Mouse (Mus musculus) spleen, adult 2 months (tissue): ENCODE results near the gene Gm16181. TPM values are rescaled to one million over a fixed set of nuclear protein-coding genes. Genes with fewer than 3 reads are reported as not detected.
A peak's percentile ranks its signal among the peaks of the same experiment; 100 is the strongest.

Source experiments
- DNase-seq, 2 experiments: peaks; one replicate each; pipeline versions ENCODE4 v3.0.0 to v3.0.0-alpha.2; 2012 to 2021; ENCODE audit warnings: low spot score in 2 of 2, low read depth in 1 of 2
- H3K27ac ChIP-seq: fragments of 200-500 bp; 2 replicates; pipeline ENCODE4 v1.5.1; 2012; ENCODE audit warnings: low read length, inconsistent platforms; ENCODE audit not compliant: insufficient read depth
- H3K27me3 ChIP-seq: fragments of 200-500 bp; 2 replicates; pipeline ENCODE4 v1.6.1; 2012; ENCODE audit warnings: mild to moderate bottlenecking, moderate library complexity, low read length, inconsistent platforms; ENCODE audit not compliant: control insufficient read depth, insufficient read depth
- H3K36me3 ChIP-seq: fragments of 200-500 bp; 2 replicates; pipeline ENCODE4 v1.6.1; 2012; ENCODE audit warnings: mild to moderate bottlenecking, low read length, inconsistent platforms; ENCODE audit not compliant: control insufficient read depth, insufficient read depth
- H3K4me1 ChIP-seq: fragments of 200-500 bp; 2 replicates; pipeline ENCODE4 v1.6.1; 2011; ENCODE audit warnings: inconsistent platforms; ENCODE audit not compliant: control insufficient read depth, insufficient read depth, insufficient read length
- H3K4me3 ChIP-seq: fragments of 200-500 bp; 2 replicates; pipeline ENCODE4 v1.5.1; 2011; ENCODE audit warnings: mild to moderate bottlenecking, inconsistent platforms; ENCODE audit not compliant: insufficient read depth, insufficient read length; ENCODE audit errors: extremely low read depth
- CTCF ChIP-seq: fragments of 200-500 bp; IDR thresholded peaks from 2 replicates; pipeline ENCODE4 v1.5.1; 2011; ENCODE audit warnings: mild to moderate bottlenecking, inconsistent platforms; ENCODE audit not compliant: insufficient read depth, insufficient read length, insufficient replicate concordance; ENCODE audit errors: extremely low read depth
- POLR2A ChIP-seq: fragments of 200-500 bp; IDR thresholded peaks from 2 replicates; pipeline ENCODE4 v1.6.1; 2011; ENCODE audit warnings: low read depth, low read length, inconsistent platforms
- WGBS: fragments of 180-500 bp; shearing (Covaris S2); methylation state at CpG from one replicate; pipeline ENCODE4 v1.1.7; 2018; 5-methylcytosine and 5-hydroxymethylcytosine counted together
- polyA plus RNA-seq: library from polyadenylated mRNA; depleted of rRNA; stranded (reverse); fragments of >200 nt; gene quantifications from 2 replicates; pipeline ENCODE4 v1.2.3, GENCODE M21; 2012

Gm16181 gene
- polyA plus RNA-seq, 1 experiment = 0.34 TPM

GRCm38 (mm10) chr17:35189186-35189585 is 31.4 kb upstream of the Gm16181 start:
- 0% methylated on average over 1 of the region's 1 CpGs for WGBS
- DNase-seq = peak in 1 of 2 experiments; percentile 37
- H3K27me3 ChIP-seq = no peaks in the 10 kb centered on the region
- H3K4me3 ChIP-seq = no peak overlapping the region
- TF ChIP-seq CTCF (no peak), POLR2A (peak; percentile 34; the same call in 1 of the 2 replicates)
- H3K36me3 ChIP-seq = no peaks in the 10 kb centered on the region
- H3K27ac ChIP-seq = peak overlapping the region; percentile 89
- peaks cover 56% of the 10 kb centered on the region; the same call in 1 of the 2 replicates for H3K4me1 ChIP-seq

GRCm38 (mm10) chr17:35190096-35190495 is 30.5 kb upstream of the Gm16181 start:
- H3K4me1 ChIP-seq = peaks cover 51% of the 10 kb centered on the region; the same call in 1 of the 2 replicates
- peaks cover 1% of the 10 kb centered on the region; the same call in 1 of the 2 replicates for H3K36me3 ChIP-seq
- no peaks in the 10 kb centered on the region for H3K27me3 ChIP-seq
- TF ChIP-seq CTCF (no peak), POLR2A (peak; percentile 5)
- 11% methylated on average over 4 of the region's 4 CpGs for WGBS
- H3K4me3 ChIP-seq = no peak overlapping the region
- peak overlapping the region; percentile 89 for H3K27ac ChIP-seq
- peak in 1 of 2 experiments; percentile 55 for DNase-seq

- H3K36me3 ChIP-seq = peaks cover 13% of the 10 kb centered on the region
- H3K27me3 ChIP-seq = no peaks in the 10 kb centered on the region
- no peak for DNase-seq
- 71% methylated on average over 2 of the region's 2 CpGs for WGBS
- H3K4me3 ChIP-seq = no peak overlapping the region
- TF ChIP-seq CTCF (peak; percentile 2; the same call in 1 of the 2 replicates), POLR2A (no peak)
- peaks cover 45% of the 10 kb centered on the region; the same call in 1 of the 2 replicates for H3K4me1 ChIP-seq
- H3K27ac ChIP-seq = peak overlapping the region; percentile 24
Measured at GRCm38 (mm10) chr17:35191723-35192122, 28.9 kb upstream of the Gm16181 start.

GRCm38 (mm10) chr17:35192924-35193323 is 27.7 kb upstream of the Gm16181 start:
- DNase-seq = no peak
- 43% methylated on average over 5 of the region's 5 CpGs for WGBS
- Histone ChIP-seq H3K4me1 (peaks cover 43% of the 10 kb centered on the region; the same call in 1 of the 2 replicates), H3K4me3 (no peak overlapping the region), H3K36me3 (peaks cover 13% of the 10 kb centered on the region), H3K27ac (peak overlapping the region; percentile 100), H3K27me3 (no peaks in the 10 kb centered on the region)
- TF ChIP-seq POLR2A = no peak
- TF ChIP-seq CTCF = no peak

GRCm38 (mm10) chr17:35193881-35194843 is 26.5 kb upstream of the Gm16181 start, which contains the start of gene Ltb:
Gene Ltb (plus strand): TSS chr17:35194439.
- 10% methylated on average over 23 of the region's 28 CpGs for WGBS
- Histone ChIP-seq H3K27me3 (no peaks in the 10 kb centered on the region), H3K27ac (peak within 1 kb of the TSS; percentile 100), H3K4me3 (peak within 1 kb of the TSS; percentile 92), H3K4me1 (peaks cover 33% of the 10 kb centered on the region; the same call in 1 of the 2 replicates), H3K36me3 (peaks cover 13% of the 10 kb centered on the region)
- TF ChIP-seq CTCF (no peak), POLR2A (peak; percentile 81)
- peak in 1 of 2 experiments; percentile 89 for DNase-seq

- 0 out of 2 replicates have a peak, but pooled peaks have one; percentile 5 for TF ChIP-seq POLR2A
- TF ChIP-seq CTCF = no peak
- Histone ChIP-seq H3K4me1 (peaks cover 29% of the 10 kb centered on the region; the same call in 1 of the 2 replicates), H3K27ac (peak overlapping the region; percentile 100), H3K27me3 (no peaks in the 10 kb centered on the region), H3K36me3 (peaks cover 15% of the 10 kb centered on the region), H3K4me3 (peak overlapping the region; percentile 92)
- 18% methylated on average over 19 of the region's 19 CpGs for WGBS
- no peak for DNase-seq
Measured at GRCm38 (mm10) chr17:35194844-35195630, 25.6 kb upstream of the Gm16181 start.
